Mouse (Mus musculus): ENCODE measurements around the gene Hdac9.

Gene Hdac9

GRCm38 (mm10) chr12:34697981-34698380 lies 218.9 kb downstream of the Hdac9 start:
- no peak for DNase-seq (ENCODE audit: low spot score in 2 of 2)

- DNase-seq (ENCODE audit: low spot score in 2 of 2), result no peak
These were observed 220.2 kb downstream of the Hdac9 start for GRCm38 (mm10) chr12:34696736-34697135.

GRCm38 (mm10) chr12:34688941-34689340 lies 228.0 kb downstream of the Hdac9 start:
- no peak for DNase-seq (ENCODE audit: low spot score in 2 of 2)

GRCm38 (mm10) chr12:34683375-34683774 lies 233.5 kb downstream of the Hdac9 start:
- no peak for DNase-seq (ENCODE audit: low spot score in 2 of 2)

- no peak for DNase-seq (ENCODE audit: low spot score in 2 of 2)
These were observed 234.2 kb downstream of the Hdac9 start for GRCm38 (mm10) chr12:34682657-34683056.

- DNase-seq (ENCODE audit: low spot score in 2 of 2), result no peak
These were observed 236.3 kb downstream of the Hdac9 start for GRCm38 (mm10) chr12:34680576-34680975.

GRCm38 (mm10) chr12:34677110-34677509 lies 239.8 kb downstream of the Hdac9 start:
- DNase-seq (ENCODE audit: low spot score in 2 of 2), result no peak

GRCm38 (mm10) chr12:34674235-34674634 lies 242.7 kb downstream of the Hdac9 start:
- no peak for DNase-seq (ENCODE audit: low spot score in 2 of 2)

GRCm38 (mm10) chr12:34673539-34673938 lies 243.4 kb downstream of the Hdac9 start:
- no peak for DNase-seq (ENCODE audit: low spot score in 2 of 2)

- peak; percentile 42 to 79 for DNase-seq (ENCODE audit: low spot score in 2 of 2)
These were observed 252.1 kb downstream of the Hdac9 start for GRCm38 (mm10) chr12:34664758-34665157.

GRCm38 (mm10) chr12:34661378-34661777 lies 255.5 kb downstream of the Hdac9 start:
- no peak for DNase-seq (ENCODE audit: low spot score in 2 of 2)

GRCm38 (mm10) chr12:34660027-34660426 lies 256.9 kb downstream of the Hdac9 start:
- DNase-seq (ENCODE audit: low spot score in 2 of 2), result no peak

- no peak for DNase-seq (ENCODE audit: low spot score in 2 of 2)
These were observed 258.3 kb downstream of the Hdac9 start for GRCm38 (mm10) chr12:34658568-34658967.

GRCm38 (mm10) chr12:34658119-34658518 lies 258.8 kb downstream of the Hdac9 start:
- DNase-seq (ENCODE audit: low spot score in 2 of 2), result peak in 1 of 2 experiments; percentile 55

- DNase-seq (ENCODE audit: low spot score in 2 of 2), result no peak
These were observed 263.3 kb downstream of the Hdac9 start for GRCm38 (mm10) chr12:34653615-34654014.

- DNase-seq (ENCODE audit: low spot score in 2 of 2), result no peak
These were observed 268.1 kb downstream of the Hdac9 start for GRCm38 (mm10) chr12:34648753-34649152.

GRCm38 (mm10) chr12:34641705-34642259 lies 275.1 kb downstream of the Hdac9 start:
- DNase-seq (ENCODE audit: low spot score in 2 of 2), result no peak

- DNase-seq (ENCODE audit: low spot score in 2 of 2), result no peak
These were observed 279.4 kb downstream of the Hdac9 start for GRCm38 (mm10) chr12:34637238-34638124.

- no peak for DNase-seq (ENCODE audit: low spot score in 2 of 2)
These were observed 297.8 kb downstream of the Hdac9 start for GRCm38 (mm10) chr12:34619101-34619500.

- DNase-seq (ENCODE audit: low spot score in 2 of 2), result no peak
These were observed 298.6 kb downstream of the Hdac9 start for GRCm38 (mm10) chr12:34618321-34618720.

GRCm38 (mm10) chr12:34617836-34618235 lies 299.1 kb downstream of the Hdac9 start:
- no peak for DNase-seq (ENCODE audit: low spot score in 2 of 2)

- DNase-seq (ENCODE audit: low spot score in 2 of 2), result no peak
These were observed 302.1 kb downstream of the Hdac9 start for GRCm38 (mm10) chr12:34614796-34615195.

- DNase-seq (ENCODE audit: low spot score in 2 of 2), result no peak
These were observed 304.4 kb downstream of the Hdac9 start for GRCm38 (mm10) chr12:34612511-34612910.

Data from frontal cortex, postnatal 14 days (tissue).